Mouse (Mus musculus) CH12.LX (cell line): Measurements from ENCODE around the gene Tmem165.

Experiments
- CHD1 ChIP-seq: IDR thresholded peaks from 2 replicates; pipeline ENCODE4 v1.6.1; 2012; ENCODE audit warnings: low read depth, low read length, improper control_type of control experiment, inconsistent platforms
- CTCF ChIP-seq, 2 experiments: IDR thresholded peaks in 1 of 2; conservative IDR thresholded peaks in 1 of 2; 2 replicates each; pipeline ENCODE4 v1.5.1; 2011 to 2012; ENCODE audit warnings: low read depth in 2 of 2, low read length in 2 of 2, improper control_type of control experiment in 1 of 2, inconsistent platforms in 1 of 2, mild to moderate bottlenecking in 1 of 2, moderate library complexity in 1 of 2
- E2F4 ChIP-seq: IDR thresholded peaks from 2 replicates; pipeline ENCODE4 v1.6.1; 2011; ENCODE audit warnings: low read depth, low read length, improper control_type of control experiment; ENCODE audit not compliant: insufficient replicate concordance
- EP300 ChIP-seq: IDR thresholded peaks from 2 replicates; pipeline ENCODE4 v1.6.1; 2011; ENCODE audit warnings: low read length, improper control_type of control experiment
- JUND ChIP-seq: conservative IDR thresholded peaks from 2 replicates; pipeline ENCODE4 v1.6.1; 2011; ENCODE audit warnings: low read depth, low read length, improper control_type of control experiment
- KAT2A ChIP-seq: IDR thresholded peaks from 2 replicates; pipeline ENCODE4 v1.6.1; 2012; ENCODE audit warnings: low read length, improper control_type of control experiment, inconsistent platforms; ENCODE audit not compliant: insufficient replicate concordance
- MAX ChIP-seq: IDR thresholded peaks from 2 replicates; pipeline ENCODE4 v1.6.1; 2011; ENCODE audit warnings: low read length, improper control_type of control experiment
- POLR2A ChIP-seq: IDR thresholded peaks from 2 replicates; pipeline ENCODE4 v1.6.1; 2011; ENCODE audit warnings: low read depth, mild to moderate bottlenecking, improper control_type of control experiment, low read length
- RAD21 ChIP-seq: IDR thresholded peaks from 2 replicates; pipeline ENCODE4 v1.6.1; 2011; ENCODE audit warnings: low read depth, mild to moderate bottlenecking, low read length, improper control_type of control experiment, moderate library complexity
- ZNF384 ChIP-seq: IDR thresholded peaks from 2 replicates; pipeline ENCODE4 v1.6.1; 2012; ENCODE audit warnings: low read depth, low read length, improper control_type of control experiment, inconsistent platforms

- TF ChIP-seq CHD1 = no peak
- TF ChIP-seq CTCF (conservative IDR thresholded peaks at IDR 0.05 in 1 of 2, IDR thresholded peaks at IDR 0.05 in 1 of 2; ENCODE audit: low read depth in 2 of 2, low read length in 2 of 2) = no peak
- peak; percentile 91 for TF ChIP-seq EP300
- TF ChIP-seq KAT2A = no peak
- TF ChIP-seq E2F4 = no peak
- TF ChIP-seq POLR2A = no peak
- no peak; the same call in 1 of the 2 replicates for TF ChIP-seq RAD21
- no peak for TF ChIP-seq JUND
- TF ChIP-seq ZNF384 = no peak
- TF ChIP-seq MAX = no peak
Observed at GRCm38 (mm10) chr5:76243929-76244328, 60.2 kb downstream of the Tmem165 start.
